Mouse (Mus musculus) urinary bladder, postnatal 14 days (tissue): Measurements from ENCODE around the gene Cox5a.

Source experiments
- DNase-seq: peaks from one replicate; pipeline ENCODE4 v3.0.0; 2021; ENCODE audit warnings: low spot score

Gene Cox5a

GRCm38 (mm10) chr9:57525516-57525915, 4.4 kb downstream of the Cox5a start:
- DNase-seq = no peak

- no peak for DNase-seq
Measured at GRCm38 (mm10) chr9:57526435-57526834, 5.4 kb downstream of the Cox5a start.

- no peak for DNase-seq
Measured at GRCm38 (mm10) chr9:57531946-57532345, 10.9 kb downstream of the Cox5a start.

- no peak for DNase-seq
Measured at GRCm38 (mm10) chr9:57536362-57536761, 15.3 kb downstream of the Cox5a start.

GRCm38 (mm10) chr9:57537044-57537727, 16.1 kb downstream of the Cox5a start, which contains the start of gene Fam219b:
Gene Fam219b (plus strand): TSS chr9:57537528.
- DNase-seq = peak; percentile 93

GRCm38 (mm10) chr9:57537728-57538181, 16.7 kb downstream of the Cox5a start:
- peak; percentile 31 for DNase-seq

- no peak for DNase-seq
Measured at GRCm38 (mm10) chr9:57539550-57539949, 18.5 kb downstream of the Cox5a start.

GRCm38 (mm10) chr9:57541312-57541711, 20.2 kb downstream of the Cox5a start:
- DNase-seq = peak; percentile 38

- no peak for DNase-seq
Measured at GRCm38 (mm10) chr9:57543951-57544350, 22.9 kb downstream of the Cox5a start.

GRCm38 (mm10) chr9:57547287-57547686, 26.2 kb downstream of the Cox5a start:
- DNase-seq = peak; percentile 57

GRCm38 (mm10) chr9:57547869-57548268, 26.8 kb downstream of the Cox5a start:
- DNase-seq = no peak

- DNase-seq = no peak
Measured at GRCm38 (mm10) chr9:57549186-57549585, 28.1 kb downstream of the Cox5a start.

GRCm38 (mm10) chr9:57550126-57550862, 29.2 kb downstream of the Cox5a start:
- no peak for DNase-seq

- peak; percentile 66 for DNase-seq
Measured at GRCm38 (mm10) chr9:57552139-57552887, 31.2 kb downstream of the Cox5a start, which contains the start of gene Mpi. Gene Mpi (minus strand): TSS chr9:57552763.

GRCm38 (mm10) chr9:57553119-57553518, 32.0 kb downstream of the Cox5a start:
- DNase-seq = no peak

GRCm38 (mm10) chr9:57554753-57555152, 33.7 kb downstream of the Cox5a start:
- no peak for DNase-seq

- no peak for DNase-seq
Measured at GRCm38 (mm10) chr9:57557215-57557614, 36.1 kb downstream of the Cox5a start.

GRCm38 (mm10) chr9:57558625-57559024, 37.6 kb downstream of the Cox5a start:
- DNase-seq = no peak

- DNase-seq = no peak
Measured at GRCm38 (mm10) chr9:57559568-57559967, 38.5 kb downstream of the Cox5a start.

GRCm38 (mm10) chr9:57560263-57560662, 39.2 kb downstream of the Cox5a start:
- DNase-seq = no peak

- peak; percentile 94 for DNase-seq
Measured at GRCm38 (mm10) chr9:57560861-57561710, 40.0 kb downstream of the Cox5a start, which contains the start of gene Scamp2. Gene Scamp2 (plus strand): TSS chr9:57560943.
